Mouse (Mus musculus) hindbrain, embryonic 11.5 days (tissue): Measurements from ENCODE around the gene Ryr2. TPM values are rescaled to one million over a fixed set of nuclear protein-coding genes. Genes with fewer than 3 reads are reported as not detected.
A peak's percentile ranks its signal among the peaks of the same experiment; 100 is the strongest.

ENCODE experiments used
- ATAC-seq: fragments of 200-750 bp; cut with Nextera tagmentation; 2 replicates; pipeline ENCODE4 v1.8.0; 2017; ENCODE audit warnings: mild to moderate bottlenecking, moderate TSS enrichment, moderate library complexity; ENCODE audit not compliant: low FRiP score
- DNase-seq: peaks from one replicate; pipeline ENCODE4 v3.0.0-alpha.2; 2015; ENCODE audit warnings: low spot score
- H3K27ac ChIP-seq: fragments of 300-500 bp; sonication (generic); 2 replicates; pipeline ENCODE4 v1.5.1; 2014; ENCODE audit warnings: mild to moderate bottlenecking, low read depth, low read length
- H3K27me3 ChIP-seq: fragments of 300-500 bp; sonication (generic); 2 replicates; pipeline ENCODE4 v1.6.1; 2014; ENCODE audit warnings: mild to moderate bottlenecking, low read length, moderate library complexity, mixed read lengths; ENCODE audit not compliant: control insufficient read depth, insufficient read depth
- H3K36me3 ChIP-seq: fragments of 300-500 bp; sonication (generic); 2 replicates; pipeline ENCODE4 v1.6.1; 2014; ENCODE audit warnings: mild to moderate bottlenecking, low read length, moderate library complexity, mixed read lengths; ENCODE audit not compliant: control insufficient read depth, insufficient read depth
- H3K4me1 ChIP-seq: fragments of 300-500 bp; sonication (generic); replicated peaks from 2 replicates; pipeline ENCODE4 v1.6.1; 2014; ENCODE audit warnings: low read length, mixed read lengths; ENCODE audit not compliant: control insufficient read depth, insufficient read depth
- H3K4me2 ChIP-seq: fragments of 300-500 bp; sonication (generic); replicated peaks from 2 replicates; pipeline ENCODE4 v1.6.1; 2014; ENCODE audit warnings: mild to moderate bottlenecking, low read depth, low read length
- H3K4me3 ChIP-seq: fragments of 300-500 bp; sonication (generic); 2 replicates; pipeline ENCODE4 v1.5.1; 2014; ENCODE audit warnings: low read depth, low read length
- H3K9ac ChIP-seq: fragments of 300-500 bp; sonication (generic); 2 replicates; pipeline ENCODE4 v1.6.1; 2014; ENCODE audit warnings: low read depth, low read length
- H3K9me3 ChIP-seq: fragments of 300-500 bp; sonication (generic); 2 replicates; pipeline ENCODE4 v1.6.1; 2016; ENCODE audit warnings: low read length; ENCODE audit not compliant: control insufficient read depth
- WGBS: fragments of 180-500 bp; shearing (Covaris S2); extraction: QIAGEN DNeasy Blood & Tissue Kit; methylation state at CpG from one replicate; pipeline ENCODE4 v1.1.7; 2014; 5-methylcytosine and 5-hydroxymethylcytosine counted together
- polyA plus RNA-seq: library from polyadenylated mRNA; unstranded; fragments of >200 nt; fragmentation: Nextera tagmentation; extraction: Ambion mirVana; gene quantifications from 2 replicates; pipeline ENCODE4 v1.2.1, GENCODE M21; 2014

The Ryr2 gene
- polyA plus RNA-seq, 1 experiment from 2014 or later = 1.5 TPM

- H3K36me3 ChIP-seq = no peaks in the 10 kb centered on the region
- no peak overlapping the region for H3K4me3 ChIP-seq
- H3K4me2 ChIP-seq = no peak overlapping the region
- ATAC-seq (no peak), DNase-seq (no peak)
- no peaks in the 10 kb centered on the region for H3K9me3 ChIP-seq
- H3K9ac ChIP-seq = no peak overlapping the region
- 89% methylated on average over 3 of the region's 3 CpGs for WGBS
- H3K27me3 ChIP-seq = no peaks in the 10 kb centered on the region
- H3K27ac ChIP-seq = no peak overlapping the region
- H3K4me1 ChIP-seq = no peaks in the 10 kb centered on the region
Measured at GRCm38 (mm10) chr13:11914682-11915081, 192.1 kb downstream of the Ryr2 start.

- Histone ChIP-seq H3K27me3 (no peaks in the 10 kb centered on the region), H3K9ac (no peak overlapping the region), H3K9me3 (no peaks in the 10 kb centered on the region), H3K27ac (no peak overlapping the region), H3K4me2 (no peak overlapping the region), H3K4me1 (no peaks in the 10 kb centered on the region), H3K4me3 (no peak overlapping the region), H3K36me3 (no peaks in the 10 kb centered on the region)
- DNase-seq (peak; percentile 6), ATAC-seq (0 out of 2 replicates have a peak, but pooled peaks have one; percentile 40)
- 64% methylated on average over 2 of the region's 2 CpGs for WGBS
Measured at GRCm38 (mm10) chr13:11912208-11912607, 194.5 kb downstream of the Ryr2 start.

DNA sequence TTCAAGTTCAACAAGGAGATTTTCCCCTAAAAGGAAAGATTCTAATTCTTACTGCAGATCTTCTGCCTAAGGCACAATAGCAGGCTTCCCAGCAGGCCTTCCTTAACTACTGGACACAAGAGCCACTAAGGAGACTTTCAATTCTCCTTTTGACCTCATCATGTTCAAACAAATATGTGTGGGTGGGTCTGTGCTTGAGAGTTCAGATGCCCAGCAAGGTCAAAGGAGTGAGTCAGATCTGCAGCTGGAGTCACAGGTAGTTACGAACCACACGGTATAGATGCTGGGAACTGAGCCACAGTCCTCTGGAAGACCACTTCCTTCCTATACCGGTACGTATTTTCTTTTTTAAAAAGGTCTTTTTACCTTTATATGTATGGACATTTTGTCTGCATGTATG lies 198.6 kb downstream of the Ryr2 start:
- Histone ChIP-seq H3K9ac (no peak overlapping the region), H3K36me3 (no peaks in the 10 kb centered on the region), H3K27ac (no peak overlapping the region), H3K9me3 (no peaks in the 10 kb centered on the region), H3K4me2 (no peak overlapping the region), H3K4me1 (no peaks in the 10 kb centered on the region), H3K4me3 (no peak overlapping the region), H3K27me3 (no peaks in the 10 kb centered on the region)
- DNase-seq (no peak), ATAC-seq (no peak)
- 74% methylated on average over 4 of the region's 4 CpGs for WGBS

GRCm38 (mm10) chr13:11905126-11905525 lies 201.6 kb downstream of the Ryr2 start:
- H3K4me2 ChIP-seq = no peak overlapping the region
- no peak for ATAC-seq
- DNase-seq = no peak
- no peaks in the 10 kb centered on the region for H3K9me3 ChIP-seq
- H3K27ac ChIP-seq = no peak overlapping the region
- no peak overlapping the region for H3K4me3 ChIP-seq
- no peaks in the 10 kb centered on the region for H3K4me1 ChIP-seq
- H3K36me3 ChIP-seq = no peaks in the 10 kb centered on the region
- H3K27me3 ChIP-seq = no peaks in the 10 kb centered on the region
- no peak overlapping the region for H3K9ac ChIP-seq
- 76% methylated on average over 2 of the region's 2 CpGs for WGBS

- H3K4me2 ChIP-seq = no peak overlapping the region
Measured at GRCm38 (mm10) chr13:11903272-11903671, 203.5 kb downstream of the Ryr2 start.

DNA sequence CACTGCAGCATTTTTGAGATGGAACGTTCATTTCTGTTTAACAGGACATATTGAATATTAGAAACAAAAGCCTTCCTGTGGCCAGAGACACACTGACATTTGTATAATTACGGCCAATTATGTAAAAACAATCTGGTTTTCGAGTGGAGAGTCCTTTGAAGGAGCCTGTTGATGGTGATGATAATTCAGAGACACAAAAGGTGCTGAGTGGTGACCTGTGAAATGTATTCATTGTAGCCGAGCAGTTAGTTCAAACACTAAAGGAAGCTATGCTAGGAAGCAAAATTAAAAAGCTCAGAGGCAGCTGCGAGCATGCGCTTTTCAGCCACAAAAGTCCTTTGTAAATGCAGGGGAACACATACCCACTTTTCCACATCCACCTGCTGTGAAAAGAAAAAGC lies 203.9 kb downstream of the Ryr2 start:
- Histone ChIP-seq H3K9ac (no peak overlapping the region), H3K36me3 (no peaks in the 10 kb centered on the region), H3K27me3 (no peaks in the 10 kb centered on the region), H3K9me3 (no peaks in the 10 kb centered on the region), H3K27ac (no peak overlapping the region), H3K4me1 (no peaks in the 10 kb centered on the region), H3K4me3 (no peak overlapping the region), H3K4me2 (no peak overlapping the region)
- 43% methylated on average over 6 of the region's 6 CpGs for WGBS
- DNase-seq (no peak), ATAC-seq (no peak)

More at GRCm38 (mm10) chr13:11903272-11903671, 203.5 kb downstream of the Ryr2 start:
- Histone ChIP-seq H3K4me3 (no peak overlapping the region), H3K9me3 (no peaks in the 10 kb centered on the region), H3K4me1 (no peaks in the 10 kb centered on the region), H3K27ac (no peak overlapping the region), H3K9ac (no peak overlapping the region), H3K27me3 (no peaks in the 10 kb centered on the region), H3K36me3 (no peaks in the 10 kb centered on the region)
- DNase-seq (no peak), ATAC-seq (no peak)
- WGBS = 44% methylated on average over 9 of the region's 9 CpGs

GRCm38 (mm10) chr13:11900631-11901030 lies 206.1 kb downstream of the Ryr2 start:
- H3K4me3 ChIP-seq = no peak overlapping the region
- no peak overlapping the region for H3K9ac ChIP-seq
- no peaks in the 10 kb centered on the region for H3K9me3 ChIP-seq
- 68% methylated on average over 2 of the region's 2 CpGs for WGBS
- no peak overlapping the region for H3K27ac ChIP-seq
- H3K4me1 ChIP-seq = no peaks in the 10 kb centered on the region
- H3K36me3 ChIP-seq = no peaks in the 10 kb centered on the region
- DNase-seq = no peak
- no peaks in the 10 kb centered on the region for H3K27me3 ChIP-seq
- no peak overlapping the region for H3K4me2 ChIP-seq
- no peak for ATAC-seq

- no peak overlapping the region for H3K4me2 ChIP-seq
Measured at GRCm38 (mm10) chr13:11895631-11896030, 211.1 kb downstream of the Ryr2 start.

GRCm38 (mm10) chr13:11891739-11892138 lies 215.0 kb downstream of the Ryr2 start:
- H3K9me3 ChIP-seq = no peaks in the 10 kb centered on the region
- H3K27ac ChIP-seq = no peak overlapping the region
- no peak overlapping the region for H3K9ac ChIP-seq
- no peaks in the 10 kb centered on the region for H3K27me3 ChIP-seq
- DNase-seq = no peak
- no peak overlapping the region for H3K4me3 ChIP-seq
- no peak for ATAC-seq
- no peak overlapping the region for H3K4me2 ChIP-seq
- H3K36me3 ChIP-seq = no peaks in the 10 kb centered on the region
- WGBS = 91% methylated on average over 3 of the region's 3 CpGs
- no peaks in the 10 kb centered on the region for H3K4me1 ChIP-seq

More at GRCm38 (mm10) chr13:11895631-11896030, 211.1 kb downstream of the Ryr2 start:
- H3K9ac ChIP-seq = no peak overlapping the region
- no peaks in the 10 kb centered on the region for H3K4me1 ChIP-seq
- H3K27me3 ChIP-seq = no peaks in the 10 kb centered on the region
- no peaks in the 10 kb centered on the region for H3K36me3 ChIP-seq
- WGBS = 85% methylated on average over 1 of the region's 1 CpGs
- H3K9me3 ChIP-seq = no peaks in the 10 kb centered on the region
- ATAC-seq = no peak
- no peak overlapping the region for H3K27ac ChIP-seq
- no peak overlapping the region for H3K4me3 ChIP-seq
- DNase-seq = no peak
